Mouse (Mus musculus) right cerebral cortex, postnatal 10 days (tissue): Measurements from ENCODE around the gene Tff3.
A peak's percentile ranks its signal among the peaks of the same experiment; 100 is the strongest.

ENCODE experiments used
- DNase-seq, 2 experiments: peaks; one replicate each; pipeline ENCODE4 v3.0.0; 2021; ENCODE audit warnings: low spot score in 2 of 2

Tff3 gene

GRCm38 (mm10) chr17:31121975-31122374, 7.5 kb downstream of the Tff3 start:
- DNase-seq: peak; percentile 39 to 63

- peak; percentile 82 to 88 for DNase-seq
Measured at GRCm38 (mm10) chr17:31119429-31119828, 10.0 kb downstream of the Tff3 start.

- no peak for DNase-seq
Measured at GRCm38 (mm10) chr17:31117946-31118345, 11.5 kb downstream of the Tff3 start.

- no peak for DNase-seq
Measured at GRCm38 (mm10) chr17:31116063-31116462, 13.4 kb downstream of the Tff3 start.

GRCm38 (mm10) chr17:31113191-31113856, 16.1 kb downstream of the Tff3 start:
- no peak for DNase-seq

GRCm38 (mm10) chr17:31108388-31108787, 21.1 kb downstream of the Tff3 start:
- DNase-seq: no peak

GRCm38 (mm10) chr17:31103823-31104222, 25.6 kb downstream of the Tff3 start:
- no peak for DNase-seq

- no peak for DNase-seq
Measured at GRCm38 (mm10) chr17:31103007-31103570, 26.4 kb downstream of the Tff3 start.

- DNase-seq: no peak
Measured at GRCm38 (mm10) chr17:31098788-31099187, 30.7 kb downstream of the Tff3 start.

GRCm38 (mm10) chr17:31096893-31097292, 32.6 kb downstream of the Tff3 start:
- no peak for DNase-seq

GRCm38 (mm10) chr17:31095570-31095969, 33.9 kb downstream of the Tff3 start:
- DNase-seq: no peak

GRCm38 (mm10) chr17:31094781-31095180, 34.7 kb downstream of the Tff3 start:
- no peak for DNase-seq

- no peak for DNase-seq
Measured at GRCm38 (mm10) chr17:31091023-31091735, 38.3 kb downstream of the Tff3 start.

GRCm38 (mm10) chr17:31089848-31090247, 39.6 kb downstream of the Tff3 start:
- DNase-seq: no peak

- no peak for DNase-seq
Measured at GRCm38 (mm10) chr17:31088711-31089110, 40.7 kb downstream of the Tff3 start.

GRCm38 (mm10) chr17:31086196-31086595, 43.2 kb downstream of the Tff3 start:
- DNase-seq: peak in 1 of 2 experiments; percentile 43

- no peak for DNase-seq
Measured at GRCm38 (mm10) chr17:31085519-31085918, 43.9 kb downstream of the Tff3 start.

GRCm38 (mm10) chr17:31082296-31083078, 47.0 kb downstream of the Tff3 start:
- DNase-seq: no peak

- DNase-seq: no peak
Measured at GRCm38 (mm10) chr17:31079078-31079840, 50.2 kb downstream of the Tff3 start.

GRCm38 (mm10) chr17:31078581-31078980, 50.9 kb downstream of the Tff3 start:
- no peak for DNase-seq

GRCm38 (mm10) chr17:31077561-31077960, 51.9 kb downstream of the Tff3 start:
- no peak for DNase-seq
